Comparison of ENCODE assay signal across 13 mouse cellular contexts in the genomic region with DNA sequence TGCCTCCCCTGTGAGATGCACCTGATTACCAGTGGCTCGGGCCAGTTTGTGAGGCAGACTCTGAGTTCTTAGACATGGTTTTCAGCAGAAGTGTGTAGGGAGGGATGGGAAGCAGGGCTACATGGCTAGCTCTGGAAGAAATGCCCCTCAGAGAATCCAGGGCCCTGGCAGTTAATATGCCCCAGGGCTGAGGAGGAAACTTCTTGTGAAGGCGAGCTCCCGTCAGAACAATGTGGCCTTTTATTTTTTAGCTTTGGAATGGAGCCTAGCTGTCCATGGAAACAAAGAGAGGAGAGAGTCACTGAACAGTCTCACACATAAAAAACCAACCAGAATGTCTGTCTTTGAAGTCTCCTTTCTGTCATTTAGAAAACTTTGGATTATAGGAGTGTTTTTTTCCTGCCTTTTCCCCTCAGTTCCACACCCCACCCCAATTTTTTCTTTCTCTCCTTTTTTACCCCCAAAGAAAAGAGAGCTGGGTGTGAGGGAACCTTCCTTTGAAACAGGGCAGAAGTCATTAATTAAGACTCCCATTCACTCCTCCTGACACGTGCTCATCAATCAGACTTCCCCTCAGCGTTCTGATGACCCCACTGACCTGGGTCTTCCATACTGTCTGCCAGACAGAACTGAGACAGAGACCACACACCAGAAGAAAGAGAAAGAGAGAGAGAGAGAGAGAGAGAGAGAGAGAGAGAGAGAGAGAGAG. TPM values are rescaled to one million over a fixed set of nuclear protein-coding genes. Genes with fewer than 3 reads are reported as not detected.
DNase-seq lines count a peak whose midpoint lies in the region; ATAC-seq and TF ChIP-seq lines count a peak whose summit lies in the region.
"Had no signal": no experiment of that assay in that cellular context is flagged by ENCODE, and none has a peak within 500 bp of the region (broad histone marks: within the 10 kb centered on the region; RNA-seq: fewer than 3 reads in every experiment).

No protein-coding gene starts in this region.

- no peaks in the 10 kb centered on the region for H3K9me3 ChIP-seq in forebrain, embryonic 13.5 days (replicated peaks)
- H3K9me3 ChIP-seq in midbrain, embryonic 10.5 days (replicated peaks), result no peaks in the 10 kb centered on the region
- H3K9me3 ChIP-seq: heart, embryonic 13.5 days; limb, embryonic 13.5 days had no signal

- TF ChIP-seq POLR2A in olfactory bulb, adult 2 months (IDR thresholded peaks at IDR 0.05; ENCODE audit: insufficient read depth, low read depth, low read length), result no peak

- no peaks in the 10 kb centered on the region for H3K27me3 ChIP-seq in forebrain, embryonic 13.5 days
- no peaks in the 10 kb centered on the region; the same call in 1 of the 2 replicates for H3K27me3 ChIP-seq in midbrain, embryonic 10.5 days (ENCODE audit: low read depth, poor library complexity, severe bottlenecking)
- H3K27me3 ChIP-seq: heart, embryonic 13.5 days; limb, embryonic 13.5 days had no signal

- H3K36me3 ChIP-seq in forebrain, embryonic 13.5 days (ENCODE audit: poor library complexity, severe bottlenecking), result no peaks in the 10 kb centered on the region
- H3K36me3 ChIP-seq in midbrain, embryonic 10.5 days, result no peaks in the 10 kb centered on the region
- H3K36me3 ChIP-seq: heart, embryonic 13.5 days; limb, embryonic 13.5 days had no signal

- DNase-seq in right cerebral cortex, postnatal 25 days, result peak; percentile 7
- DNase-seq in right cerebral cortex, postnatal 36 days (ENCODE audit: low spot score in 2 of 2), result no peak
- peak; percentile 17 for DNase-seq in midbrain, embryonic 10.5 days (ENCODE audit: low spot score)
- no peak for DNase-seq in kidney, postnatal 4 days
- DNase-seq in urinary bladder, postnatal 10 days (ENCODE audit: low spot score), result no peak
- DNase-seq in cerebellum, adult 18-20 months, result no peak
- DNase-seq: kidney, adult 8-10 months; lung, postnatal 36 days; thymus, postnatal 4 days had no signal

- H3K4me2 ChIP-seq in forebrain, embryonic 13.5 days, result no peak overlapping the region
- H3K4me2 ChIP-seq: heart, embryonic 13.5 days; limb, embryonic 13.5 days had no signal

- no peak for TF ChIP-seq CTCF in olfactory bulb, adult 2 months (IDR thresholded peaks at IDR 0.05; ENCODE audit: insufficient read depth, low read depth, low read length)

- peaks cover 12% of the 10 kb centered on the region for H3K4me1 ChIP-seq in forebrain, embryonic 13.5 days
- peaks cover 14% of the 10 kb centered on the region for H3K4me1 ChIP-seq in midbrain, embryonic 10.5 days
- no peaks in the 10 kb centered on the region for H3K4me1 ChIP-seq in olfactory bulb, adult 2 months (ENCODE audit: control insufficient read depth, insufficient read depth, low read length)
- H3K4me1 ChIP-seq: heart, embryonic 13.5 days; limb, embryonic 13.5 days had no signal

- 8% methylated on average over 5 of the region's 5 CpGs for WGBS in forebrain, embryonic 13.5 days
- 14% methylated on average over 5 of the region's 5 CpGs for WGBS in midbrain, embryonic 10.5 days
- 34% methylated on average over 5 of the region's 5 CpGs for WGBS in olfactory bulb, adult 2 months

- peak overlapping the region; percentile 44; the same call in 1 of the 2 replicates for H3K27ac ChIP-seq in forebrain, embryonic 13.5 days
- H3K27ac ChIP-seq in midbrain, embryonic 10.5 days (replicated peaks), result peak overlapping the region; percentile 62
- H3K27ac ChIP-seq in olfactory bulb, adult 2 months (ENCODE audit: insufficient read depth, low read depth, low read length), result 0 out of 2 replicates have a peak overlapping the region, but pooled peaks have one; percentile 14
- H3K27ac ChIP-seq: heart, embryonic 13.5 days; limb, embryonic 13.5 days had no signal

- peak; percentile 43; the same call in 1 of the 2 replicates for ATAC-seq in forebrain, embryonic 13.5 days

- H3K4me3 ChIP-seq in forebrain, embryonic 13.5 days, result no peak overlapping the region
- no peak overlapping the region for H3K4me3 ChIP-seq in midbrain, embryonic 10.5 days
- no peak overlapping the region for H3K4me3 ChIP-seq in olfactory bulb, adult 2 months (ENCODE audit: insufficient read depth, low read depth, low read length)
- H3K4me3 ChIP-seq: heart, embryonic 13.5 days; limb, embryonic 13.5 days had no signal

- H3K9ac ChIP-seq in forebrain, embryonic 13.5 days, result no peak overlapping the region
- H3K9ac ChIP-seq: heart, embryonic 13.5 days; limb, embryonic 13.5 days had no signal

RNA-seq across cellular contexts. Expression of a gene that starts 41.7 kb away (rescaled TPM):
- 24.1 and 28.2 TPM in 2 replicates for polyA plus RNA-seq in forebrain, embryonic 13.5 days (2015; fragmentation: Nextera tagmentation; extraction: Ambion mirVana)
- 65.1 and 66.1 TPM in 2 replicates for polyA plus RNA-seq in midbrain, embryonic 10.5 days (2016; fragmentation: Nextera tagmentation; extraction: Ambion mirVana)
- polyA plus RNA-seq in olfactory bulb, adult 2 months (2012; ENCODE audit: insufficient read depth, insufficient read length, low replicate concordance, missing spikeins), result not detected in 2 replicates

Comparison
In these comparisons a context has a peak if more than half of its experiments do, and no peak if none do; other contexts are left out.
1. DNase-seq: peak in right cerebral cortex, postnatal 25 days (single experiment) and midbrain, embryonic 10.5 days (single experiment); none in right cerebral cortex, postnatal 36 days (0 of 2), kidney, postnatal 4 days (0 of 2), urinary bladder, postnatal 10 days (single experiment) and cerebellum, adult 18-20 months (0 of 2).
2. RNA of a gene that starts 41.7 kb away (polyA plus RNA-seq): 65.1 to 66.1 TPM in midbrain, embryonic 10.5 days and 24.1 to 28.2 TPM in forebrain, embryonic 13.5 days; not detected in olfactory bulb, adult 2 months; every median in the first group is over 10 times any median in the second.
3. Peak in every context shown above with its lines, with median percentiles within 50 percentile points of each other: H3K27ac ChIP-seq.